Comparison of ENCODE assay signal across 17 mouse cellular contexts in the genomic region with DNA sequence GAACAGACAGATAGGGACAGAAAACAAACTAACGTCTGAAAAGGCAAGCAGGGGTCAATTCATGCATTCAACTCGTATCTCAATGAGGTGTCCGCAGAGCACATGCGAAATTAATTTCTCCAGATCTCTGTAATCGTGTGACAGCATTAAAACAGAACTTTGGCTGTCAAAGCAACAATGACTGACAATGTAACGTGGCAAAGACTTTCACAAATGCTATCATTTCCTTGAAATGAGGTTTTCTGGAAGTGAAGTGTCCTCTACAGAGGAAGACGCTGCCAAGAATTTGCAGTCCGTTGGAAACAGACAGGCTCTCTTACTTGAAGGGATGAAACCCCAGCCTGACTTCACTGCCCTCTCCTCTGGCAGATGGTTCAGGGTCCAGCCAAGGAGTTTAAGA.
A peak's percentile ranks its signal among the peaks of the same experiment; 100 is the strongest.
DNase-seq lines count a peak whose midpoint lies in the region; ATAC-seq and TF ChIP-seq lines count a peak whose summit lies in the region.
"Had no signal": no experiment of that assay in that cellular context is flagged by ENCODE, and none has a peak within 500 bp of the region (broad histone marks: within the 10 kb centered on the region; RNA-seq: fewer than 3 reads in every experiment).

No protein-coding gene starts in this region.

- no peaks in the 10 kb centered on the region for H3K27me3 ChIP-seq in heart, embryonic 12.5 days (replicated peaks)
- H3K27me3 ChIP-seq in kidney, adult 2 months (replicated peaks; ENCODE audit: control insufficient read depth, insufficient read depth, low read length): no peaks in the 10 kb centered on the region
- H3K27me3 ChIP-seq in kidney, embryonic 14.5 days (ENCODE audit: control insufficient read depth, insufficient read depth, low read length): no peaks in the 10 kb centered on the region
- no peaks in the 10 kb centered on the region for H3K27me3 ChIP-seq in lung, embryonic 16.5 days (ENCODE audit: control insufficient read depth, insufficient read depth, low read depth, low read length)
- no peaks in the 10 kb centered on the region for H3K27me3 ChIP-seq in heart, postnatal 0 days (ENCODE audit: control insufficient read depth, insufficient read depth, low read length)
- H3K27me3 ChIP-seq: embryonic facial prominence, embryonic 15.5 days; forebrain, embryonic 15.5 days; megakaryocyte, embryonic 14.5 days; midbrain, embryonic 13.5 days; stomach, embryonic 15.5 days had no signal

- intact Hi-C loops in heart, postnatal 14 days (cut with DNase I): no loop called here

- ATAC-seq in heart, embryonic 12.5 days (ENCODE audit: insufficient number of reproducible peaks, low FRiP score): no peak
- ATAC-seq in kidney, embryonic 14.5 days (ENCODE audit: low FRiP score, low TSS enrichment): no peak
- ATAC-seq in lung, embryonic 16.5 days (ENCODE audit: low read depth): peak; percentile 37
- ATAC-seq in heart, postnatal 0 days (ENCODE audit: insufficient read depth, low read depth): no peak
- ATAC-seq: forebrain, embryonic 15.5 days; liver, postnatal 0 days; midbrain, embryonic 13.5 days had no signal

- peak overlapping the region; percentile 55 for H3K27ac ChIP-seq in heart, embryonic 12.5 days (ENCODE audit: poor library complexity, severe bottlenecking)
- H3K27ac ChIP-seq in kidney, adult 2 months (ENCODE audit: insufficient read depth, low read depth, low read length): no peak overlapping the region
- no peak overlapping the region for H3K27ac ChIP-seq in kidney, embryonic 14.5 days (ENCODE audit: low read depth, low read length)
- peak overlapping the region; percentile 66 for H3K27ac ChIP-seq in lung, embryonic 16.5 days (ENCODE audit: low read length)
- H3K27ac ChIP-seq in heart, postnatal 0 days (ENCODE audit: low read depth): peak overlapping the region; percentile 81
- H3K27ac ChIP-seq: embryonic facial prominence, embryonic 15.5 days; hindbrain, embryonic 14.5 days; midbrain, embryonic 13.5 days had no signal

- TF ChIP-seq CTCF in kidney, adult 2 months (conservative IDR thresholded peaks at IDR 0.05; ENCODE audit: insufficient read depth, insufficient read length, low read depth, low read length): no peak
- TF ChIP-seq CTCF in heart, postnatal 0 days (IDR thresholded peaks at IDR 0.05; ENCODE audit: low read depth): no peak

- no peak for DNase-seq in heart, postnatal 14 days
- DNase-seq in kidney, adult 2 months: peak; percentile 28
- DNase-seq in lung, postnatal 25 days (ENCODE audit: low spot score): no peak
- DNase-seq in heart, postnatal 0 days (ENCODE audit: low spot score): no peak
- no peak for DNase-seq in MN1 (ENCODE audit: low spot score)
- DNase-seq: thymus, postnatal 25 days had no signal

- H3K9ac ChIP-seq in heart, embryonic 12.5 days: 0 out of 2 replicates have a peak overlapping the region, but pooled peaks have one; percentile 32
- no peak overlapping the region for H3K9ac ChIP-seq in kidney, embryonic 14.5 days (ENCODE audit: low read depth, low read length)
- no peak overlapping the region for H3K9ac ChIP-seq in lung, embryonic 16.5 days (ENCODE audit: low read length)
- H3K9ac ChIP-seq in heart, postnatal 0 days (replicated peaks; ENCODE audit: low read depth, low read length): no peak overlapping the region
- H3K9ac ChIP-seq: embryonic facial prominence, embryonic 15.5 days; forebrain, embryonic 15.5 days; hindbrain, embryonic 14.5 days; liver, postnatal 0 days; midbrain, embryonic 13.5 days; stomach, embryonic 15.5 days had no signal

- H3K4me1 ChIP-seq in heart, embryonic 12.5 days (replicated peaks): peaks cover 61% of the 10 kb centered on the region
- H3K4me1 ChIP-seq in kidney, adult 2 months (ENCODE audit: control insufficient read depth, insufficient read depth, low read length): peaks cover 5% of the 10 kb centered on the region; the same call in 1 of the 2 replicates
- H3K4me1 ChIP-seq in kidney, embryonic 14.5 days (ENCODE audit: control insufficient read depth, insufficient read depth, low read length): peaks cover 20% of the 10 kb centered on the region
- H3K4me1 ChIP-seq in lung, embryonic 16.5 days (replicated peaks; ENCODE audit: control insufficient read depth, insufficient read depth, low read length): peaks cover 58% of the 10 kb centered on the region
- H3K4me1 ChIP-seq in heart, postnatal 0 days (ENCODE audit: control insufficient read depth, insufficient read depth): peaks cover 47% of the 10 kb centered on the region

- no peaks in the 10 kb centered on the region for H3K9me3 ChIP-seq in heart, embryonic 12.5 days (replicated peaks)
- H3K9me3 ChIP-seq in kidney, embryonic 14.5 days (ENCODE audit: control insufficient read depth, low read length): no peaks in the 10 kb centered on the region
- no peaks in the 10 kb centered on the region for H3K9me3 ChIP-seq in lung, embryonic 16.5 days (ENCODE audit: control insufficient read depth, low read length)
- H3K9me3 ChIP-seq in heart, postnatal 0 days (replicated peaks; ENCODE audit: control insufficient read depth, low read length): no peaks in the 10 kb centered on the region
- H3K9me3 ChIP-seq: embryonic facial prominence, embryonic 15.5 days; forebrain, embryonic 15.5 days; megakaryocyte, embryonic 14.5 days; midbrain, embryonic 13.5 days; stomach, embryonic 15.5 days had no signal

- no peak overlapping the region for H3K4me3 ChIP-seq in heart, embryonic 12.5 days
- no peak overlapping the region for H3K4me3 ChIP-seq in kidney, adult 2 months (ENCODE audit: insufficient read depth, low read depth, low read length)
- H3K4me3 ChIP-seq in kidney, embryonic 14.5 days (ENCODE audit: low read length): no peak overlapping the region
- H3K4me3 ChIP-seq in lung, embryonic 16.5 days (ENCODE audit: low read length): no peak overlapping the region
- no peak overlapping the region for H3K4me3 ChIP-seq in heart, postnatal 0 days (ENCODE audit: low read depth, low read length)
- H3K4me3 ChIP-seq: embryonic facial prominence, embryonic 15.5 days; forebrain, embryonic 15.5 days; megakaryocyte, embryonic 14.5 days; midbrain, embryonic 13.5 days; stomach, embryonic 15.5 days had no signal

- WGBS in heart, embryonic 12.5 days: 46% methylated on average over 8 of the region's 8 CpGs
- 78% methylated on average over 8 of the region's 8 CpGs for whole genome bisulfite sequencing in kidney, adult 2 months
- WGBS in kidney, embryonic 14.5 days: 75% methylated on average over 8 of the region's 8 CpGs
- 35% methylated on average over 8 of the region's 8 CpGs for WGBS in lung, embryonic 16.5 days
- WGBS in heart, postnatal 0 days: 18% methylated on average over 8 of the region's 8 CpGs

- H3K36me3 ChIP-seq in heart, embryonic 12.5 days: no peaks in the 10 kb centered on the region
- no peaks in the 10 kb centered on the region for H3K36me3 ChIP-seq in kidney, adult 2 months (ENCODE audit: control insufficient read depth, insufficient read depth, low read length)
- no peaks in the 10 kb centered on the region for H3K36me3 ChIP-seq in kidney, embryonic 14.5 days (ENCODE audit: control insufficient read depth, insufficient read depth, low read length)
- no peaks in the 10 kb centered on the region for H3K36me3 ChIP-seq in lung, embryonic 16.5 days (ENCODE audit: control insufficient read depth, insufficient read depth, low read length)
- no peaks in the 10 kb centered on the region for H3K36me3 ChIP-seq in heart, postnatal 0 days (replicated peaks; ENCODE audit: control insufficient read depth, insufficient read depth, low read length)
- H3K36me3 ChIP-seq: embryonic facial prominence, embryonic 15.5 days; forebrain, embryonic 15.5 days; midbrain, embryonic 13.5 days; stomach, embryonic 15.5 days had no signal

- H3K4me2 ChIP-seq in heart, embryonic 12.5 days: 0 out of 2 replicates have a peak overlapping the region, but pooled peaks have one; percentile 4
- H3K4me2 ChIP-seq in kidney, embryonic 14.5 days (replicated peaks; ENCODE audit: low read depth, low read length): no peak overlapping the region
- H3K4me2 ChIP-seq in lung, embryonic 16.5 days (ENCODE audit: low read depth, low read length): no peak overlapping the region
- H3K4me2 ChIP-seq in heart, postnatal 0 days (ENCODE audit: low read depth, low read length): peak overlapping the region; percentile 6; the same call in 1 of the 2 replicates
- H3K4me2 ChIP-seq: embryonic facial prominence, embryonic 15.5 days; forebrain, embryonic 15.5 days; hindbrain, embryonic 14.5 days; liver, embryonic 11.5 days; midbrain, embryonic 13.5 days; stomach, embryonic 15.5 days had no signal

- no peak for TF ChIP-seq EP300 in heart, postnatal 0 days (IDR thresholded peaks at IDR 0.05; ENCODE audit: low read depth)

- TF ChIP-seq POLR2A in kidney, adult 2 months (IDR thresholded peaks at IDR 0.05; ENCODE audit: low read depth, low read length): no peak

Comparison
In these comparisons a context has a peak if more than half of its experiments do, and no peak if none do; other contexts are left out.
1. H3K27ac ChIP-seq: peak in heart, embryonic 12.5 days (single experiment), lung, embryonic 16.5 days (single experiment) and heart, postnatal 0 days (single experiment); none in kidney, adult 2 months (single experiment) and kidney, embryonic 14.5 days (single experiment).
2. H3K4me2 ChIP-seq: peak in heart, embryonic 12.5 days (single experiment) and heart, postnatal 0 days (single experiment); none in kidney, embryonic 14.5 days (single experiment) and lung, embryonic 16.5 days (single experiment).